Mouse (Mus musculus): ENCODE results near the gene Plcd4.

The Plcd4 gene

DNA sequence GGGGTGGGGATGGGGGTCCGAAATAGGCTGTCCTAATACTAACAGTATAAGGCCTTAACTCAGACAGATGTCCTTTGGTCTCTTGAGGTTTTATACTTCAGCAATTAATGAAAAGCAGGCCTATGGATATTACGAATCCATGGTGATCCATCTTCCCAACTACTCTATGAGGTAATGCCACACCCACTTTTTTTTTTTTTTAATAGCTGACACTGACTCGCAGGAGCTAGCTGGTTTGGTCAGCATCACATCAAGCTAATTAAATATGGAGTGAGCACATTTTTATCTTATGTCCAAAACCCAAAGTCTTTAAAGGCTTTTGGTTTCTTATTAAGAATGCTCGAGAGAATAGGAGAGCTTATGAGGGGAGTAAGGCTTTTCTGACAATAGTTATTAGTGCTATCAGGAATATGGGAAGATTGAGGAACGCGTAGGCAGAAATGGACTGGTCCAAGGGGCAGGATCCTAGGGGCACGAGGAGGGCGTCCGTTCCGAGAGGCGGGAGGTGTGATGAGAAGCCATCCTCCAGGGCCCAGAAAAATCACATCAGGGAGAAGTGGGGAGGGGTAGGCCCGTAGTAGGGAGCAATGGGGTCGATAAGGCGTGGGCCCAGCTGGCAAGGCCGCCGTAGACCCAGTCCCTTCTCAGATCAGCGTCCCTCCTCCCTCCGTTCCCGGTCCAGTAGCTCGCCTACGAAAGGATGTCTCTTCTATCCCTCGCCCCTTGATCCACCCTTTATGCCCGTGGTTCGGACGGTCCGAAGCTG is 58.0 kb downstream of the Plcd4 start:
- DNase-seq (ENCODE audit: low spot score): no peak

DNA sequence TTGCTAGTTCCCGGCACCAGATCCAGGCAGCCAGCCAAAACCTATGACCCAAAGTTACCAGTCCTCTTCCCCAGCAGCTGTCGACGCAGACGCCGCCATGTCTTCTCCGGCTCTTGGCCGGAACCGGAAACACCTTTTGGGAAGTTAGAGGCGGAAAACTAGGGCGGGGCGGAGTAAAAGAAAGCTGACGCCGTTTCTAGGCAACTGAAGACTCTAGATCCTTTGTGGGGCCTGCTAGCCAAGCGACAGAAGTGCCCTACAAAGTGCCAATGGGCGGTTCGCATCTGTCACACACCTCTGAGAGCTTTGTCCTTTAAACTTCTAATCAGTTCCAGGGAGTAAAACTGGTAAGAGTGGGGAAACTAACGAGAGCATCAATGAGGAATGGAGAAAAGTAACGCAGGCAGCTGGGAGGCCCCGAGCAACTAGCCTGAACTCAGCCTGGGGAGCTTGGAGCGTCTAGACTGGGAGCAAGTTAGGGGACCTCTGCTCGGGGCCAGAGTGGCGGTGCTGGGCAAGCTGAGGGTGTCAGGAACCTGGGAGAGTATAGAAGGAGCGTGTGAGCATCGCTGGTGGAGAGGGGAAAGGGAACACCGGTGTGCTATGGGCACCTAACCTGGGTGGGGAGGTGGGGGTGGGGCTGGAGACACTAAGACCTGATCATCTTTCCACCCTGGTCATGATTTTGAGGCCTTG is 58.7 kb downstream of the Plcd4 start, which contains the start of the genes Rnf25 and Stk36:
Rnf25 (minus strand) TSS at position 131 of the 696 bp plus-strand sequence.
Stk36 (plus strand) TSS at position 179 of the 696 bp plus-strand sequence.
- peak; percentile 86 for DNase-seq (ENCODE audit: low spot score)
